Mouse (Mus musculus) retina, postnatal 7 days (tissue): ENCODE data around the gene Gm21994.
"Not testable (repeated sequence)": the region's sequence is repeated elsewhere in the genome, so short reads cannot be mapped to it uniquely, and the experiment has no call there.

Experiments
- DNase-seq: peaks from one replicate; pipeline ENCODE4 v3.0.0-alpha.2; 2012; ENCODE audit warnings: low read depth, low spot score

Gene Gm21994

DNA sequence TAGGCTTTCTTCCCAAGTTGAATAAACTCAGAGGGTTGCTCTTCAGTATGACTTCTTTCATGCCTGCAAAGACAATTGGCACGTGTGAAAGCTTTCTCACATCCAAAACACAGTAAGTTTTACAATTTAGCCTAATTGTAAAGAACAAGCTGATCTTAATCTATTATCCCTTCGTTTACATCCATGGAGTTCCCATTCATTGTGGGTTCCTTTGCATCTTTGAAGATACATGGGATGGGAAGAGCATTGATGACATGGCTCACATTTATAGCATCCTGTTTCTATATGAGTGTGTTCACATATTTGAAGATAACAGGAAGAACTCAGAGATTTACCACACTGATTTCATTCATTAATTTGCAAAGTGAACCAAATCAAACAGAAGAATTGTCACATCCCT, at the start of gene Gm21994:
Gm21994 (minus strand) TSS at position 101 of the 400 bp plus-strand sequence.
- not testable (repeated sequence) for DNase-seq

DNA sequence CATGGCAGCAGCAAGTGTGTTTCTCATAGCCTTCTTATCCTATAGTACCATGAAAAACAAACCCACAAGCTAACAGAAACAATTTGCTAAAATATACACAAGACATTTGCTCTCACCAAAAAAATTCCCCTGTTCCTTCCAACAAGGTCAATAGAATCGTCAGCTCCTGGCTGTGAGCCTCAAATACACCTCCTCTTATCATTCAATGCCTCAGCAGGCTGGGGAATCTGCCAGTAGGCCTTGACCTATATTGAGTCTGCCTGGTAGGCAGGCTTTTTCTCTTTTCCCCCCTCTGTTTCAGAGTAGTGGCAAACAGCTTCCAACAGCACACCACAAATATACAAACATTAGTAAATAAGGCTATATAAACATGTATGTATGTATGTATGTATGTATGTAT, 43.7 kb upstream of the Gm21994 start:
- no peak for DNase-seq

DNA sequence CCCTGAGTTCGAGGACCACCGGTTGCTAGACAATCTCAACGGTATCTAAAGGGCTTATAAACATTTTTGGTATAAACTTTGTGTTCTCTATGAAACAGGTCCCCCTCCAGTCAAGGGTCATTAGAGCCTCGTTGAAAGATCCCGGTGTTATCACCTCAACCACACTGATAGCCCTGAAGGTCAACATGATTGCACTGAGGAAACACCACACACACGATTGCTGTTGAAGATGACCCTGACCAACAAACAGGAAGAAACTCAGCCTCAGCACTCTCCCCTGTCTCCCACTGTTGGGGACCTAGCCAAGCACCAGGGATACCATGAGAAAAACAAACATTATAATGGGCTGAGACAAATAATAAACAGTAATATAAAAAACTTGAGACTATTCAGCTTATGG, 38.3 kb upstream of the Gm21994 start:
- DNase-seq = no peak

DNA sequence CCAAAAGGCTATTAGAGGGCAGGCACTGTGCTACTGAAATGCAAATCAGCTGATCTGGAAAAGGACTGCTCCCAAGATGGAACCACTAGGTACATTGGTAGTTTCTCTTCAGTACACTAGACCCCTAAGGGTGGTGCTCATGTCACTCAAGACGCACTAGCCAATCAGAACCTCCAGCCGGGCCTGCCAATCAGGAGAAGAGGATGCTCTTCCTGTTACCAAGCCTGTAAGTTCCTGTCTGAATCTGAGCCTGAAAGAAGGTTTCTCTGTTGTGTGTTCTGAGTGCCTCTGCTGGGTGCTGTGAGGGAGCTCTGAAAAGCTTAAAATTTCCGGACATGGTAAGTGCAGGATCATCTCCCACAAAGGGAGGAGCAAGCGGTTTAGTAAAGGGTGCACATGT, 1.9 kb upstream of the Gm21994 start, which contains the start of gene Gm14124:
Gm14124 (plus strand) TSS at position 227 of the 400 bp plus-strand sequence.
- not testable (repeated sequence) for DNase-seq

DNA sequence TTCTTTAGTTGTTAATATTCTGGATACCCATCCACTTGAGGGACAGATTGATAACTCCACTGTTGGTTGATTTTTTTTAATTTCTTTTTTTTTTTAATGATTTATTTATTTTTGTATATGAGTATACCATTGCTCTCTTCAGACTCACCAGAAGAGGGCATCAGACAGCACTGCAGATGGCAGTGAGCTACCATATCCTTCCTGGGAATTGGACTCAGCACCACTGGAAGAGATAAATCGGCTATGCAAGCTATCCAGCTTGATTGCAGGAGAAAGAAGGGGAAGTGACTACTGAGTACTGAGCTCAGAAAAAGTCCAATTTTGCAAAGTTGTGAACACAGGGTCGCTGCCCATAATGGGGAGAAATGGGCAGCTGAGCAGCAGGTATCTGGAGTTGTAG, 1.5 kb upstream of the Gm21994 start:
- not testable (repeated sequence) for DNase-seq

DNA sequence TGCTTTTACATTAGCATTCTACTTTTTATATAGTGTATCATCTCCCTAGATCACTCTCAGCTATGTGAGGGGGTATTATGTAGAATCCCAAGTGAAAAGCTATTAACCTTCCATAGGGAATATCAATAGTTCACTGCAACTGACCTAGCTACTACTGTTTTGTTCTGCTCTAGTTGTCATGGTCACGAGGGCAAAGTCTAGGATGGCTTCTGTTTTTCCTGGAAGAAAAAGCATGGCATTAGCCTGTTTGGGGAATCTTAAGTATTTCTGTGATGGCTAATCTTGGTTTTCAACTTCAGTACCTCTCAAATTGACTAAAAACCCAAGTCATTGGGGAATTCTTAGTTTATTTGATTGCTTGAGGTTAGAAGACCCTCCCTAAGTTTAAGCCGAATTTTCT, 12.2 kb downstream of the Gm21994 start:
- no peak for DNase-seq

DNA sequence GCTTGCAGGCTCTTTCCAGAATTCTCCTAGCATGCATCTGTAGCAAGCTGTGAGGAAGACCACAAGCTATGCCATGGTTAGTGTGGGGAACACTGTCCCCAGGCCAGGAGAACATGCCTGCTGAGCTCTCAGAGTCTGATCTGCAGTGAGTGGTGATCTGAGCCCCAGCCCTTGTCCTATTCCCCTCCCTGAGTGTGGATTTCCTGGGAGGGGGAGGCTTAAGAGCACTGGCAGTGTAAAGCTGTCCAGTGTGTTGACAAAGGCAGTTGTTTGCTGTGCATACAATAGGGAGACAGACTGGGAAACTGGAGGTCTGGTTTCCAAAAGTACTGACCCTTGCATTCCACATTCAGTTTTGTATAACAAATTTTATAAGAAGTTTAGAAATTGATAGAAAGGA, 32.1 kb downstream of the Gm21994 start:
- not testable (repeated sequence) for DNase-seq

DNA sequence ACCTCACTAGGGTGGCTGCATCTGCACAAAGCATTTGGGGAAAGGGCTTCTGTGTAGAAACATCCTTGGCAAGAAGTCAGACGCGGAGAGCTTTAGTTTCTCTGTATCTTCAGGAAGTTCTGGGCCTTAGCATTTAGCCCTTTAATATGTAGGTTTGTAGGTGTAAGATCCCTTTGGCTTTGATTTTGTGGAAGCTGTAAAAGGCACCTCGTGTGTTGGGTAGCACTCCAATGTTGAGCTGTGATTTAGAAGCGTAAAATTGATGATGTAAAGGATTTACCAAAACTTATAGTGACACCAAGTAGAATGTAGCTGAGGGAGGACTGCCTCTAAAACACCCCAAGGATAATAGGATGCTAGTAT, 37.0 kb downstream of the Gm21994 start:
- DNase-seq = not testable (repeated sequence)

DNA sequence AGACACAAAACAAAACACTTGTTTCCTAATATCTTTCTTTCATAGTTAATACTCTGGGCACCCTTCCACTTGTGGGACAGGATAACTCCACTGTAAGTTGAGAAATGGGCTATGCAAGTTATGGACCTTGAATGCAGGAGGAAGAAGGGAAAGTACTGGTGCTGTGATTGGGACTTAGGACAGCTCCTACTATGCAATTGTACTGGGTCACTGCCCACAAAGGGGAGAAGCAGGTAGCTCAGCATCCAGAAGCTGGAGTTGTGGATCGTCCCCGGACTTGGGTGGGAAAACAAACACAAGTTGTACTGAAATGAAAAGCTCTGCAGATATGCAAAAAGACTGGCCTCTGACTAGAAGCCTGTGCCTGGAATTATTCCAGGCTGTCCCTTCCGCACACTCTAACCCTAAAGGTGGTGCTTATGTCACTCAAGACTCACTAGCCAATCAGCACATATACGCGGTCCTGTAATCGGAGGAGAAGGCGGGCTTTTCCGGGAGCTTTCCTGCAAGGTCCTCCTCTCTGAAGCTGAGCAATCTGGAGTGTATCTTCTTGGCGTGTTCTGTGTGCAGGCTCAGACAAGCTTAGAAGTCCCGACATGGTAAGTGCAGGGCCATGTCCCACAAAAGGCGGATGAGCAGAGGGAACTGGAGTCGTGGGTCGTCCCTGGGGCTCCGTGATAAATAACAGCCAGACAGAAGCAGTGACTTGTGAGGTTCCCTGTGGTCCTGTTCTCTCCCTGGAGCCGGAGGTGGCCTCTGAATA, 37.6 kb downstream of the Gm21994 start, which contains the start of gene Zfp937:
Zfp937 (plus strand) TSS at position 474 of the 763 bp plus-strand sequence.
- DNase-seq = peak; percentile 19
